Comparison of ENCODE assay signal across 23 mouse cellular contexts in genomic region chr1:187873770-187874169, GRCm38 (mm10).
DNase-seq lines count a peak whose midpoint lies in the region; ATAC-seq lines count a peak whose summit lies in the region.
"Had no signal": no experiment of that assay in that cellular context is flagged by ENCODE, and none has a peak within 500 bp of the region (broad histone marks: within the 10 kb centered on the region; RNA-seq: fewer than 3 reads in every experiment).

No protein-coding gene starts in this region.

- H3K4me1 ChIP-seq in heart, embryonic 11.5 days (ENCODE audit: control insufficient read depth, insufficient read depth, low read length): peaks cover 34% of the 10 kb centered on the region
- H3K4me1 ChIP-seq in heart, embryonic 16.5 days (ENCODE audit: control insufficient read depth, insufficient read depth, low read length): peaks cover 29% of the 10 kb centered on the region
- no peaks in the 10 kb centered on the region; the same call in 1 of the 2 replicates for H3K4me1 ChIP-seq in intestine, embryonic 14.5 days (replicated peaks; ENCODE audit: control insufficient read depth, insufficient read depth, low read length)
- H3K4me1 ChIP-seq in intestine, embryonic 15.5 days (replicated peaks): peaks cover 3% of the 10 kb centered on the region; the same call in 1 of the 2 replicates
- H3K4me1 ChIP-seq: forebrain, embryonic 13.5 days had no signal

- WGBS in heart, embryonic 11.5 days (ENCODE audit: insufficient replicate concordance): 63% methylated on average over 2 of the region's 2 CpGs
- WGBS in heart, embryonic 16.5 days: 68% methylated on average over 2 of the region's 2 CpGs
- 63% methylated on average over 2 of the region's 2 CpGs for WGBS in intestine, embryonic 14.5 days
- 81% methylated on average over 2 of the region's 2 CpGs for WGBS in intestine, embryonic 15.5 days

- intact Hi-C loops in heart, postnatal 14 days (cut with DNase I): no loop called here
- intact Hi-C loops in heart, postnatal 10 days (cut with DNase I): no loop called here

- no peak overlapping the region for H3K9ac ChIP-seq in heart, embryonic 11.5 days (ENCODE audit: low read depth, low read length)
- H3K9ac ChIP-seq in heart, embryonic 16.5 days (ENCODE audit: low read length): no peak overlapping the region
- no peak overlapping the region for H3K9ac ChIP-seq in intestine, embryonic 14.5 days (ENCODE audit: low read length)
- no peak overlapping the region for H3K9ac ChIP-seq in intestine, embryonic 15.5 days
- H3K9ac ChIP-seq: forebrain, embryonic 13.5 days; hindbrain, embryonic 14.5 days had no signal

- no peaks in the 10 kb centered on the region for H3K9me3 ChIP-seq in heart, embryonic 11.5 days (replicated peaks; ENCODE audit: control insufficient read depth, low read length)
- no peaks in the 10 kb centered on the region for H3K9me3 ChIP-seq in heart, embryonic 16.5 days (replicated peaks; ENCODE audit: control insufficient read depth, low read length)
- H3K9me3 ChIP-seq in intestine, embryonic 14.5 days (ENCODE audit: control insufficient read depth, low read length): no peaks in the 10 kb centered on the region
- H3K9me3 ChIP-seq in intestine, embryonic 15.5 days: no peaks in the 10 kb centered on the region
- H3K9me3 ChIP-seq: forebrain, embryonic 10.5 days; forebrain, embryonic 13.5 days had no signal

- no peak for DNase-seq in heart, postnatal 14 days
- DNase-seq in heart, postnatal 10 days: no peak
- DNase-seq in intestine, embryonic 14.5 days (ENCODE audit: low spot score): no peak
- DNase-seq: adrenal gland, postnatal 10 days; adrenal gland, postnatal 36 days; B cell, adult 2 months; cerebellum, adult 18-20 months; cerebellum, adult 9-10 months; cerebellum, postnatal 14 days; gastrocnemius, postnatal 10 days; gastrocnemius, postnatal 36 days; heart, postnatal 4 days; kidney, adult 2 months had no signal

- H3K27ac ChIP-seq in heart, embryonic 11.5 days (ENCODE audit: low read depth, low read length): 0 out of 2 replicates have a peak overlapping the region, but pooled peaks have one; percentile 35
- no peak overlapping the region for H3K27ac ChIP-seq in heart, embryonic 16.5 days (ENCODE audit: low read length)
- no peak overlapping the region for H3K27ac ChIP-seq in intestine, embryonic 14.5 days (ENCODE audit: low read depth)
- H3K27ac ChIP-seq in intestine, embryonic 15.5 days: no peak overlapping the region
- H3K27ac ChIP-seq: forebrain, embryonic 10.5 days; forebrain, embryonic 13.5 days; hindbrain, embryonic 14.5 days had no signal

- no peak overlapping the region for H3K4me3 ChIP-seq in heart, embryonic 11.5 days (ENCODE audit: low read depth, low read length)
- no peak overlapping the region for H3K4me3 ChIP-seq in heart, embryonic 16.5 days (ENCODE audit: low read length)
- no peak overlapping the region for H3K4me3 ChIP-seq in intestine, embryonic 14.5 days (ENCODE audit: low read depth, low read length)
- H3K4me3 ChIP-seq in intestine, embryonic 15.5 days (replicated peaks): no peak overlapping the region
- H3K4me3 ChIP-seq: forebrain, embryonic 10.5 days; forebrain, embryonic 13.5 days had no signal

- no peak overlapping the region for H3K4me2 ChIP-seq in heart, embryonic 11.5 days
- H3K4me2 ChIP-seq in heart, embryonic 16.5 days (ENCODE audit: low read depth, low read length): no peak overlapping the region
- no peak overlapping the region for H3K4me2 ChIP-seq in intestine, embryonic 14.5 days (ENCODE audit: low read length)
- H3K4me2 ChIP-seq in intestine, embryonic 15.5 days (replicated peaks): no peak overlapping the region
- H3K4me2 ChIP-seq: forebrain, embryonic 13.5 days; hindbrain, embryonic 14.5 days had no signal

- no peaks in the 10 kb centered on the region for H3K27me3 ChIP-seq in heart, embryonic 11.5 days (ENCODE audit: control insufficient read depth, insufficient read depth, low read length)
- no peaks in the 10 kb centered on the region for H3K27me3 ChIP-seq in heart, embryonic 16.5 days (ENCODE audit: control insufficient read depth, insufficient read depth, low read length)
- H3K27me3 ChIP-seq in intestine, embryonic 14.5 days (replicated peaks; ENCODE audit: control insufficient read depth, insufficient read depth, low read length): no peaks in the 10 kb centered on the region
- no peaks in the 10 kb centered on the region for H3K27me3 ChIP-seq in intestine, embryonic 15.5 days (replicated peaks)
- H3K27me3 ChIP-seq: CH12.LX; forebrain, embryonic 13.5 days; Patski had no signal

- no peak for ATAC-seq in heart, embryonic 11.5 days (replicated peaks; ENCODE audit: insufficient number of reproducible peaks, low FRiP score, low TSS enrichment)
- peak; percentile 59 for ATAC-seq in heart, embryonic 16.5 days (replicated peaks; ENCODE audit: extremely low read depth, insufficient read depth, low FRiP score)
- ATAC-seq in intestine, embryonic 14.5 days (replicated peaks; ENCODE audit: low FRiP score, low TSS enrichment, low read depth): peak; percentile 55; the same call in 1 of the 2 replicates
- no peak for ATAC-seq in intestine, embryonic 15.5 days
- ATAC-seq: forebrain, embryonic 13.5 days; forebrain, embryonic 16.5 days; Patski had no signal

- H3K36me3 ChIP-seq in heart, embryonic 11.5 days (ENCODE audit: control insufficient read depth, insufficient read depth, low read length): no peaks in the 10 kb centered on the region
- no peaks in the 10 kb centered on the region for H3K36me3 ChIP-seq in heart, embryonic 16.5 days (ENCODE audit: control insufficient read depth, insufficient read depth)
- H3K36me3 ChIP-seq in intestine, embryonic 14.5 days (ENCODE audit: control insufficient read depth, insufficient read depth, low read length): no peaks in the 10 kb centered on the region
- no peaks in the 10 kb centered on the region for H3K36me3 ChIP-seq in intestine, embryonic 15.5 days
- H3K36me3 ChIP-seq: forebrain, embryonic 10.5 days; G1E had no signal

Comparison
In these comparisons a context has a peak if more than half of its experiments do, and no peak if none do; other contexts are left out.
1. ATAC-seq: peak in heart, embryonic 16.5 days (single experiment) and intestine, embryonic 14.5 days (single experiment); none in heart, embryonic 11.5 days (single experiment) and intestine, embryonic 15.5 days (single experiment).